Mouse (Mus musculus) E14TG2a.4 (cell line): Measurements from ENCODE around the gene Cbx4.

Experiments used
- CTCF ChIP-seq: conservative IDR thresholded peaks from 2 replicates; pipeline ENCODE4 v1.5.1; 2014; ENCODE audit warnings: low read length
- NANOG ChIP-seq: IDR thresholded peaks from 2 replicates; pipeline ENCODE4 v1.6.1; 2014; ENCODE audit warnings: borderline replicate concordance, low read length, mixed read lengths
- POU5F1 ChIP-seq: IDR thresholded peaks from 2 replicates; pipeline ENCODE4 v1.6.1; 2014; ENCODE audit warnings: low read length, borderline replicate concordance

DNA sequence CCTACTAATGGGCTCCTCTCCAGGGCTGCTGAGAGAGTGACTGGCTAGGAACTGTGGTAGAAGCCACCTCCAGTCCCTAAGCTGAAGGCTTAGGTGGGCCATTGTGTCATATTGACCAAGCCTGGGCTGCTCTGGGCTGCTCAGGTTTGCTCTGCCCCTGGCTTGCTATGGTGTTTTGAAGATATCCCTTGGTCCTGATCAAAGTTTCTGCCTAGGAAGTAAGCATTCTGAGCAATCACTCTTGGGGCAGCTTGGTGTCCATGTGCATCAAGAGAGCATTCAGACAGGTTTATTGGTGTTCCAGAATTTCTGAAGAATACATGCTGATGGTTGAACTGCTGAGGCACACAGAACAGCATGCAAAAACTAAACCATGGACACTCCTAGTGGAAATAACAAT lies 34.6 kb downstream of the Cbx4 start:
- TF ChIP-seq CTCF (no peak), POU5F1 (no peak), NANOG (no peak)
